Mouse (Mus musculus) mature B cell (primary cell): Measurements from ENCODE around the gene Slc16a13.

Source experiments
- in situ Hi-C: fragments of 300-500 bp; cut with MboI; formaldehyde crosslinking; loops from 2 replicates; pipeline ENCODE4 v1.14.3; 2019

The Slc16a13 gene

DNA sequence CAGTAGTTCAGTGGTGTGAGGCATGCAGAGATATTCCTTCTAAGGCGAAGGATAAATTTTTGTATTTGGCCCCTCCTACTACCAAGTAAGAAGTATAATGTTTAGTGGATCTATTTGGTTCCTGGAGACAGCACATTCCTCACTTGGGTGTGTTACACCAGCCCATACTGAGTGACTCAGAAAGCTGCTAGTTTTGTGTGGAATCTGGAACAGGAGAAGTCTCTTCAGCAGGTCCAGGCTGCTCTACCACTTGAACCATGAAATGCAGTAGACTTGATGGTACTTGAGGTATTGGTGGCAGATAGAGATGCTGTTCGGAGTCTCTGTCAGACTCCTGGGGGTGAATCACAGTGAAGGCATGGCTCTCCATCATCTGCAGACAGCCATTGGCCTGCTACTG, 10.2 kb downstream of the Slc16a13 start:
- in situ Hi-C loops, result no loop called here

DNA sequence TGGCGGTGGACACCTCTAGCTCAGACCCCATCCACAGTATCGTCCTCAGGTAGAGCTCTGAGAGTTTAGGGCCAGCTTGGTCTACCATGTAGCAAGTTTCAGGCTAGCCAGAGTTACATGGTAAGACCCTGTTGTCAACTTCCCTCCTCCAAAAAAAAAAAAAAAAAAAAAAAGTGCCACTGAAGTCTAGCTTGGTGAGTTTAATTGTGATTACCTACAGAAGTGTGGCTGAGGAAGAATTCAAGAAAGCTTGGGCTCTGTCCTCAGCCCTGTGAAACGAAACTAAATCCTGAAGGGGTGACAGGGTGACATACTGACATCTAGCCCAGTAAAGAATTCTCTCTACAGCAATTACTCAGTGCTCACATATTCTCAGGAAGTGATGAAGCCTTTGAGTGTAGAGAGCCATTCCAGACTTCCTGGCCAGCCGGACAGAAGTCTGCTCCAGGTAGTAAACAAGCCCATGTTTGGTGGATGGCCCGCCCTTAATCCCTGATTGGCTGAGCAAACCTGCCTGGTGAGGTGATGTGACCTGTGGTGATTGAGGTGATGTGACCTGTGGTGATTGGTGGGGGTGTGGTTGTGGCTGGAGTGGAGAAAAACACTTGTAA, 12.0 kb downstream of the Slc16a13 start:
- in situ Hi-C loops, result no loop called here

- in situ Hi-C loops, result no loop called here
Observed at GRCm38 (mm10) chr11:70207283-70207682, 13.6 kb downstream of the Slc16a13 start.

- in situ Hi-C loops, result no loop called here
Observed at GRCm38 (mm10) chr11:70206801-70207200, 14.1 kb downstream of the Slc16a13 start.

GRCm38 (mm10) chr11:70201691-70202090, 19.2 kb downstream of the Slc16a13 start:
- in situ Hi-C loops, result no loop called here

DNA sequence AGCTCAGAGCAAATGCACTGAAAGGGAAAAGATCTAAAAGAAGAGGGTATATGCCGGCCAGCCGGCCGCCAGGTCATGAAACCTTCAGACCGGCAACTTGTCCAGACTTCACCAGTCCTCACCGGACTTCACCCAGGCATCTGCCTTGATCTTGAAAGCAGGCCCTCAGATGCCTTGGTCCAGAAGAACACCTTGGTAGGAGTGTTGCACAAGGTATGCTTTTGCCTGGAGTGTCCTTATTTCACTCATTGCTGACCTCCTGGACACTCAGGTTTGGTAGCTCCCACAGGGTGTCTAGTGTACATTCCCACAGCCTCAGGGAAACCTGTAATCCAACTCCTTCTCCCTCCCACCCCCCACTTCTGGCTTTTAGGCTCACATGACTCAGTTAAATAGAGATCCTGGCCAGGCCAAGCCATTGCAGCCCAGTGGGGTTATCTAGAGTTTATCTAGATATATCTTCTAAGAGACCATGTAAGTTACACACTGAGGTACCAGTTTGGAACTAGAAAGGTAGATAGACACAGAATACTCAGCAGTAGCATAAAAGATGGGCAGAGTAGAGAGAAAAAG, 20.7 kb downstream of the Slc16a13 start:
- in situ Hi-C loops, result no loop called here

DNA sequence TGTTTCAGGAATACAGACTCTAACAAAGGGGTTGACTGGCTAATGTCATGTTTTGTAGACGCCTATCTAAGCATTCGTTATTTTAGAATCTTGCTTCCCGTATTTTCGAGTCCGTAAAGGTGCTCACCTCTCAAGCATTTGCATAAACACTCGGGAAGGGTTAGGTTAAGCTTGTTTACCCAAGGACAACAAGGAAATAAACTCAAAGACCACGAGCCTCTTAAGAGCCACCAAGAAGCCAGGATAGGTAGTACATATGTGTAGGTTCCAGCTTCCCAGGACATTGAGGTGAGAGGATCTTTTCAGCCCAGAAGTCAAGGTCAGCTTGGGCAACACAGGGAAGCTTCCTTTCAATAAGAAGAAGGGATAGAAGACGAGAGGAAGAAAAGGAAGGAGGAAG, 21.8 kb downstream of the Slc16a13 start:
- in situ Hi-C loops, result no loop called here

GRCm38 (mm10) chr11:70198332-70198731, 22.5 kb downstream of the Slc16a13 start:
- in situ Hi-C loops, result no loop called here

DNA sequence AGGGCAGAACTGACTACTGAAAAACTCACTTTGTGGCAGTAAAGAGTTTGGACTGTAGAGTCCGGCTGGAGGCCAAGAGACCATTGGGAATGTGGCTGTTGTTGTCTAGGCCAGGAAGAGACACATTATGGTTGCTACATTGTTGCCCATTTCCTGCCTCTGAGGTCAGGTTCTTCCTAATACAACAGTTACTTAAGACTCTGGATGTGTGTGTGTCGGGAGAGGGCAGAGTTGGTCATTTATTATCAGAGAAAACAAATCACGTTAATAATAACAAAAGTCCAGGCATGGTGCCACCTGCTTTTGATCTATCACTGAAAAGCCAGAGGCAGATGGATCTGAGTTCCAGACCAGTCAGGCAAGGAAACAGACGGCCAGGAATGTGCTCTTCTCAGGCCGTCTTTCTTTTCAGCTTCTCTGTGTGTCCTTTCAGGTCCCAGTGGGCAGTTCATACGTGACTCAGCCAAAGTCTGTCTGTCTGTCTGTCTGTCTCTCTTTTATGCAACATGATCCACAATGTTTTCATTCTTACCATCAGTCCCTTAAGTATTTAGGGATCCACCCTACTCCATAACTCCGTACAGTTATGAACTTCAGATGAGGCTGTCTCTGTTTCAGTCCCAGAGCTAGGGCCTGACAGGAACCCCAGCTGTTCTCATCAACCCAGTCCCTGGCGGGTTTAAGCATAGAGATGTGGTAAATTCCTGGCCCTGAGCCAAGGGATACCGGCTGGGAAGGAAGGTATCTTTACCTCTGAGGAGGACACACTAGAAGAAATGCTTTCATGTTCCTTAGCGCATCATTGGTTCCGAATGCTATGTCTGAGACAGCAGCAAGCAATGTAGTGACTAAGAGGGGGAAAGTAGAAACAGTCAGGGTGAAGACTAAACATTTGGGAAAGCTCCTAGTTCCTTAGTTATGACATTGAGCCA, 27.2 kb downstream of the Slc16a13 start:
- in situ Hi-C loops, result no loop called here

GRCm38 (mm10) chr11:70192157-70192556, 28.7 kb downstream of the Slc16a13 start:
- in situ Hi-C loops, result no loop called here

- in situ Hi-C loops, result no loop called here
Observed at GRCm38 (mm10) chr11:70191188-70191587, 29.7 kb downstream of the Slc16a13 start.

GRCm38 (mm10) chr11:70189319-70190134, 31.3 kb downstream of the Slc16a13 start:
- in situ Hi-C loops, result no loop called here

GRCm38 (mm10) chr11:70185120-70185519, 35.7 kb downstream of the Slc16a13 start:
- in situ Hi-C loops, result no loop called here

- in situ Hi-C loops, result no loop called here
Observed at GRCm38 (mm10) chr11:70180496-70180895, 40.4 kb downstream of the Slc16a13 start.

GRCm38 (mm10) chr11:70179401-70179800, 41.5 kb downstream of the Slc16a13 start:
- in situ Hi-C loops, result no loop called here

DNA sequence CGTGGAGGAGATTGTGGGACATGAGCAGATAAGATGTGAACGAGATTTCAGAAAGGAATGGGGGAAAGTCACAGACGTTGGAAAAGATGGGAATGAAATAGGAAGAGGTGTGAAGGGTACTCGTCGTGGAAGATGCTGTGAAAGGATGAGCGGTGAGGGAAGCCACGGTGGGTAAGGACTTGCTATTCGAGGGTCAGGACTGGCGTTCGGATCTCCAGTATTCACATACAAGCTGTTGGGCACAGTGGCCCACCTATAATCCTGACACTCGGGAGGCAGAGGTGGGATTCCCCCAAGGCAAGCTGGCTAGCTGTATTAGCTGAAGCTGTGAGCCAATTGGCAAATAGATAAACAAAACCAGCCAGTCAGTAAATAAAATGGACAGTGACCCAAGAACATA, 42.1 kb downstream of the Slc16a13 start:
- in situ Hi-C loops, result no loop called here

DNA sequence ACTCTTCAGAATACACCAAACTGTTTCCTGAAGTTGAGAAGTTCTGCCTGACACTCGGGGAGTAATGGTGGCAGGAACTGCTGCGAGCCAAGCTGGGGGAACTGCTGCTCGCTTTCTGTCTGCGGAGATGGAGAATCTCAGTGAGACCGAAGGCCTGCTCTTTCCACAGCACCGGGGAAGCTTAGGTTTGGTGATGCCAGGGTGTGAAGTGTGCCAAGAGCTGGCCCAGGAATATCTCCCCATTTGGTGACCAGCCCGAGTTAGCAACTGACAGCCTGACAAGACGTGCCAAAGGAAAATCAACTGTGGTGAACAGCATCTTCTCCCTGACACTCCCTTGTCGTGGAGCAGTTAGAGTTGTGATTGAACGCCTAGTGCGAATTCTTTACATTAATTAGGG, 42.6 kb downstream of the Slc16a13 start:
- in situ Hi-C loops, result no loop called here

- in situ Hi-C loops, result no loop called here
Observed at GRCm38 (mm10) chr11:70177647-70178046, 43.2 kb downstream of the Slc16a13 start.

- in situ Hi-C loops, result no loop called here
Observed at GRCm38 (mm10) chr11:70174491-70174890, 46.4 kb downstream of the Slc16a13 start.

- in situ Hi-C loops, result no loop called here
Observed at GRCm38 (mm10) chr11:70172298-70172697, 48.6 kb downstream of the Slc16a13 start.

GRCm38 (mm10) chr11:70171847-70172246, 49.0 kb downstream of the Slc16a13 start:
- in situ Hi-C loops, result no loop called here

- in situ Hi-C loops, result no loop called here
Observed at GRCm38 (mm10) chr11:70171181-70171580, 49.7 kb downstream of the Slc16a13 start.
